Mouse (Mus musculus): Measurements from ENCODE around the gene Anks1b. TPM values are rescaled to one million over a fixed set of nuclear protein-coding genes. Genes with fewer than 3 reads are reported as not detected.

Anks1b gene
- not detected for polyA plus RNA-seq (2017; shearing (Covaris generic))

DNA sequence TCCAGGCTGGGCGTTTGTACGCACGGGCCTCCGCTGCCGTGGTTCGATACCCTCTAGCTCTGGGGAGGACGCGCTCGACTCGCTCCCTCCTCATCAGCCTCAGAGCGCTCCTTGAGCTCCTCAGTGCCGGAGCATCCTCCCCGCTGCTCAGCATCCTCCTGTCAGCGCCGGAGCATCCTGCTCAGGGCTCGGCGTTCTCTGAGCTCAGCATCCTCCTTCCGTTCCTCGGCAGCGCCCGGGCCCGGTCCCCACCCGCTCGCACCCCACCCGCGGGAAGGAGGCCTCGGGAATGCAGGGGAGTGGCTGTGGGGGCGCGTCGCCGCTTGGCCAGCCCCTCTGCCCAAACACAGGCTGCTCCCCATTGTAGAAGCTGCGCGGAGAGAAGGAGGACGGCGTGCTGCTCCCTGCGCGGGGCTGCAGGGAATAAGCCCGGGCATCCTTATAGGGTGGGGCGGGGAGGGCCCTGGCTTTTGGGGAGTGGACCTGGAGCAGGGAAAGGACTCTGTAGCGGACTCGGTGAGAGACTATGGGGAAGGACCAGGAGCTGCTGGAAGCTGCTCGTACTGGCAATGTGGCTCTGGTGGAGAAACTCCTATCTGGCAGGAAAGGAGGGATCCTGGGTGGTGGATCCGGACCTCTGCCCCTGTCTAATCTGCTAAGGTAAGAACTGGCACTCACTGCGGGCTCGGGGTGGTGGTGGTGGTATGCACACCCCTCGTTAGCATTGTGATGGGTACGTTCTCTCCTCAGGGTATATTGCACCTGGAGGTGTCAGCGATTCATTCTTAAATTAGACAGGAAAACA lies at the start of gene Anks1b:
Gene Anks1b (plus strand): TSS at position 364 of the 805 bp plus-strand sequence.

Other genes with a start within 250 kb of the Anks1b start
- gene Scyl2, start 187.2 kb upstream of the Anks1b start, polyA plus RNA-seq (2017; shearing (Covaris generic)), result 31.8 TPM
- 15.9 TPM for gene Actr6, start 141.2 kb upstream of the Anks1b start, polyA plus RNA-seq (2017; shearing (Covaris generic))
- gene Uhrf1bp1l, start 128.5 kb upstream of the Anks1b start, polyA plus RNA-seq (2017; shearing (Covaris generic)), result 79.8 TPM

Data from effector memory CD4-positive, alpha-beta T cell, adult 7 months (primary cell).